ENCODE assay signal across 8 mouse cellular contexts in genomic region chr5:102069767-102070413, GRCm38 (mm10). TPM values are rescaled to one million over a fixed set of nuclear protein-coding genes. Genes with fewer than 3 reads are reported as not detected.
DNase-seq lines count a peak whose midpoint lies in the region; ATAC-seq lines count a peak whose summit lies in the region.

Gene Wdfy3, minus strand, starts transcription at chr5:102069921.

- H3K4me3 ChIP-seq in lung, embryonic 15.5 days: peak within 1 kb of the TSS; percentile 97

- H3K4me1 ChIP-seq in lung, embryonic 15.5 days: peaks cover 26% of the 10 kb centered on the region

- peak within 1 kb of the TSS; percentile 98 for H3K9ac ChIP-seq in lung, embryonic 15.5 days

- H3K36me3 ChIP-seq in lung, embryonic 15.5 days: 0 out of 2 replicates have a peak, but pooled peaks cover 3% of the 10 kb centered on the region

- WGBS in lung, embryonic 15.5 days: under 1% methylated on average over 53 of the region's 62 CpGs

- peak; percentile 74 to 93 for ATAC-seq in hematopoietic stem cell, adult 5-6 weeks (replicated peaks in 1 of 2; ENCODE audit: insufficient read depth in 1 of 2, low FRiP score in 2 of 2, low TSS enrichment in 1 of 2, low read depth in 1 of 2, poor library complexity in 2 of 2, severe bottlenecking in 2 of 2)
- peak; percentile 93 for ATAC-seq in lung, embryonic 15.5 days (ENCODE audit: borderline replicate concordance, extremely low read depth, low FRiP score, low TSS enrichment)

- H3K27ac ChIP-seq in lung, embryonic 15.5 days: peak within 1 kb of the TSS; percentile 94

- H3K9me3 ChIP-seq in lung, embryonic 15.5 days: no peaks in the 10 kb centered on the region

- H3K4me2 ChIP-seq in lung, embryonic 15.5 days: peak within 1 kb of the TSS; percentile 61

- peak; percentile 88 for DNase-seq in MN1 (ENCODE audit: low spot score)
- DNase-seq in cerebellum, adult 9-11 months: peak; percentile 93
- DNase-seq in frontal cortex, adult 2 months (ENCODE audit: extremely low spot score in 1 of 2, low spot score in 1 of 2): peak; percentile 72 to 91
- DNase-seq in layer of hippocampus, adult 9-11 months: peak; percentile 89
- peak; percentile 85 for DNase-seq in ovary, adult 18-20 months (ENCODE audit: low spot score)
- DNase-seq in thymus, postnatal 14 days: peak; percentile 6

- H3K27me3 ChIP-seq in lung, embryonic 15.5 days: no peaks in the 10 kb centered on the region

RNA-seq across cellular contexts. Expression of gene Wdfy3, which starts in this region (rescaled TPM):
- polyA plus RNA-seq in frontal cortex, adult 2 months (2012; rRNA removed): 44.3 and 50.3 TPM in 2 replicates
- total RNA-seq in hematopoietic stem cell, adult 5-6 weeks (2017): 11.2 and 12.4 TPM in 2 replicates
- 12.4 and 13.4 TPM in 2 replicates for polyA plus RNA-seq in lung, embryonic 15.5 days (2015; fragmentation: Nextera tagmentation; extraction: Ambion mirVana)

Comparison
In these comparisons a context has a peak if more than half of its experiments do, and no peak if none do; other contexts are left out.
1. Peak in every context shown above with its lines: DNase-seq, ATAC-seq, H3K4me3 ChIP-seq and H3K27ac ChIP-seq.
2. DNase-seq: peak in every context shown above with its lines; median percentile 93 in cerebellum, adult 9-11 months; 89 in layer of hippocampus, adult 9-11 months; 88 in MN1; 85 in ovary, adult 18-20 months; 82 in frontal cortex, adult 2 months; 6 in thymus, postnatal 14 days.